Mouse (Mus musculus) lung, postnatal 0 days (tissue): ENCODE measurements around the gene Tmem140.

Experiments
- CTCF ChIP-seq: IDR thresholded peaks from 2 replicates; pipeline ENCODE4 v1.5.1; 2016; ENCODE audit warnings: antibody characterized with exemption, mild to moderate bottlenecking
- EP300 ChIP-seq: IDR thresholded peaks from 2 replicates; pipeline ENCODE4 v1.6.1; 2016; ENCODE audit warnings: antibody characterized with exemption, mild to moderate bottlenecking, control low read depth

DNA sequence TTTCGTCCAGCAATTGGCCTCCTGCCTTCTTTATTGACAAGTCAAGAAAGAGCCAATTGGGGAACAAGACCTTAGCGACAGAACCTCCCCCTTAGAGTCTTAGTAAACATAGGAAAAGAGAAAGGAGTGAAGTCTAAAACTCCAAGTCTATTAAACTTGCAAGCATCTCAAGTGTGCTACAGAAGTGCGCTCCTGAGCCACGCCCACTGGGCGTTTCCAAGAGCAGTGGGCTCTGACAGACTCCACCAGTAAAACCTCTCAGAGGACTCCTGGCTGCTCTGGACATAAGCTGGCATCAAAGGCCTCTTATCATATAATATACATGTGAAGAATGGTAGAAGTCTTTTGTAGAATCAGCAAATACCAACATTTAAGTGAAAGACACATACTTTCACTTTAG lies 40.5 kb downstream of the Tmem140 start:
- TF ChIP-seq CTCF (no peak), EP300 (no peak)
